Mouse (Mus musculus): Measurements from ENCODE around the gene Olfr155.

The Olfr155 gene

GRCm38 (mm10) chr4:43851265-43851664 lies at the start of gene Olfr155:
Gene Olfr155 (plus strand): TSS chr4:43851565.
- no peak for DNase-seq (ENCODE audit: low read depth)

- no peak for DNase-seq (ENCODE audit: low read depth)
Measured at GRCm38 (mm10) chr4:43822896-43823550, 28.3 kb upstream of the Olfr155 start.

- DNase-seq (ENCODE audit: low read depth): no peak
Measured at GRCm38 (mm10) chr4:43823845-43824337, 27.5 kb upstream of the Olfr155 start, which contains the start of gene Olfr156. Gene Olfr156 (minus strand): TSS chr4:43823895.

GRCm38 (mm10) chr4:43828806-43829205 lies 22.6 kb upstream of the Olfr155 start:
- no peak for DNase-seq (ENCODE audit: low read depth)

- DNase-seq (ENCODE audit: low read depth): peak; percentile 10
Measured at GRCm38 (mm10) chr4:43832031-43832430, 19.3 kb upstream of the Olfr155 start.

- no peak for DNase-seq (ENCODE audit: low read depth)
Measured at GRCm38 (mm10) chr4:43833752-43834151, 17.6 kb upstream of the Olfr155 start.

- no peak for DNase-seq (ENCODE audit: low read depth)
Measured at GRCm38 (mm10) chr4:43834749-43835148, 16.6 kb upstream of the Olfr155 start.

GRCm38 (mm10) chr4:43838326-43838725 lies 13.0 kb upstream of the Olfr155 start:
- DNase-seq (ENCODE audit: low read depth): no peak

- DNase-seq (ENCODE audit: low read depth): no peak
Measured at GRCm38 (mm10) chr4:43840101-43840500, 11.3 kb upstream of the Olfr155 start, which contains the start of gene Olfr157. Gene Olfr157 (minus strand): TSS chr4:43840201.

- no peak for DNase-seq (ENCODE audit: low read depth)
Measured at GRCm38 (mm10) chr4:43854101-43854500, 2.7 kb downstream of the Olfr155 start.

GRCm38 (mm10) chr4:43859886-43860285 lies 8.5 kb downstream of the Olfr155 start:
- DNase-seq (ENCODE audit: low read depth): no peak

- peak; percentile 47 for DNase-seq (ENCODE audit: low read depth)
Measured at GRCm38 (mm10) chr4:43860744-43861519, 9.6 kb downstream of the Olfr155 start.

GRCm38 (mm10) chr4:43863298-43863697 lies 11.9 kb downstream of the Olfr155 start:
- DNase-seq (ENCODE audit: low read depth): no peak

GRCm38 (mm10) chr4:43869821-43870220 lies 18.5 kb downstream of the Olfr155 start:
- no peak for DNase-seq (ENCODE audit: low read depth)

- DNase-seq (ENCODE audit: low read depth): no peak
Measured at GRCm38 (mm10) chr4:43874501-43874900, 23.1 kb downstream of the Olfr155 start.

- DNase-seq (ENCODE audit: low read depth): peak; percentile 60
Measured at GRCm38 (mm10) chr4:43875160-43875918, 24.0 kb downstream of the Olfr155 start, which contains the start of gene Reck. Gene Reck (plus strand): TSS chr4:43875530.

GRCm38 (mm10) chr4:43875919-43876411 lies 24.6 kb downstream of the Olfr155 start:
- DNase-seq (ENCODE audit: low read depth): no peak

GRCm38 (mm10) chr4:43877230-43877629 lies 25.9 kb downstream of the Olfr155 start:
- no peak for DNase-seq (ENCODE audit: low read depth)

- DNase-seq (ENCODE audit: low read depth): no peak
Measured at GRCm38 (mm10) chr4:43878121-43878776, 26.9 kb downstream of the Olfr155 start.

GRCm38 (mm10) chr4:43879566-43879965 lies 28.2 kb downstream of the Olfr155 start:
- DNase-seq (ENCODE audit: low read depth): no peak

- DNase-seq (ENCODE audit: low read depth): no peak
Measured at GRCm38 (mm10) chr4:43884196-43884595, 32.8 kb downstream of the Olfr155 start.

GRCm38 (mm10) chr4:43891247-43891646 lies 39.9 kb downstream of the Olfr155 start:
- DNase-seq (ENCODE audit: low read depth): no peak

Measured in c-Kit-positive CD71-negative TER-119-negative erythroid progenitor cells, embryonic 14.5 days (primary cell).